Mouse (Mus musculus) frontal cortex, postnatal 10 days (tissue): ENCODE results near the gene Tmem256.

Experiments
- DNase-seq, 2 experiments: peaks; one replicate each; pipeline ENCODE4 v3.0.0; 2022; ENCODE audit warnings: low spot score in 2 of 2, mixed read lengths in 1 of 2

The Tmem256 gene

GRCm38 (mm10) chr11:69837952-69838713 lies at the start of gene Tmem256:
TSS of gene Tmem256 (plus strand) at chr11:69838514.
- peak; percentile 96 to 97 for DNase-seq

GRCm38 (mm10) chr11:69789431-69789830 lies 48.9 kb upstream of the Tmem256 start:
- no peak for DNase-seq

- no peak for DNase-seq
These were observed 46.9 kb upstream of the Tmem256 start for GRCm38 (mm10) chr11:69791420-69791819.

- DNase-seq, result no peak
These were observed 44.9 kb upstream of the Tmem256 start for GRCm38 (mm10) chr11:69793429-69793828.

- DNase-seq, result peak; percentile 87 to 90
These were observed 42.9 kb upstream of the Tmem256 start, which contains the start of gene Chrnb1 for GRCm38 (mm10) chr11:69795168-69795982. TSS of gene Chrnb1 (minus strand) at chr11:69795943.

GRCm38 (mm10) chr11:69795983-69796435 lies 42.3 kb upstream of the Tmem256 start:
- no peak for DNase-seq

- DNase-seq, result no peak
These were observed 40.4 kb upstream of the Tmem256 start for GRCm38 (mm10) chr11:69797924-69798323.

- no peak for DNase-seq
These were observed 38.7 kb upstream of the Tmem256 start for GRCm38 (mm10) chr11:69799394-69800137.

GRCm38 (mm10) chr11:69800138-69800391 lies 38.2 kb upstream of the Tmem256 start:
- peak; percentile 45 to 66 for DNase-seq

- peak; percentile 72 to 78 for DNase-seq
These were observed 37.7 kb upstream of the Tmem256 start for GRCm38 (mm10) chr11:69800392-69801197.

- no peak for DNase-seq
These were observed 36.8 kb upstream of the Tmem256 start, which contains the start of gene Fgf11 for GRCm38 (mm10) chr11:69801379-69801977. TSS of gene Fgf11 (minus strand) at chr11:69801857.

- peak; percentile 68 to 85 for DNase-seq
These were observed 35.6 kb upstream of the Tmem256 start for GRCm38 (mm10) chr11:69802648-69803105.

- DNase-seq, result no peak
These were observed 35.0 kb upstream of the Tmem256 start for GRCm38 (mm10) chr11:69803328-69803727.

- DNase-seq, result peak in 1 of 2 experiments; percentile 69
These were observed 34.3 kb upstream of the Tmem256 start for GRCm38 (mm10) chr11:69803786-69804651.

- no peak for DNase-seq
These were observed 33.7 kb upstream of the Tmem256 start for GRCm38 (mm10) chr11:69804652-69804940.

GRCm38 (mm10) chr11:69804972-69805909 lies 33.1 kb upstream of the Tmem256 start, which contains the start of gene Tmem102:
TSS of gene Tmem102 (minus strand) at chr11:69805624.
- DNase-seq, result no peak

GRCm38 (mm10) chr11:69806378-69806777 lies 31.9 kb upstream of the Tmem256 start:
- no peak for DNase-seq

GRCm38 (mm10) chr11:69807641-69808040 lies 30.7 kb upstream of the Tmem256 start:
- no peak for DNase-seq

- no peak for DNase-seq
These were observed 28.0 kb upstream of the Tmem256 start for GRCm38 (mm10) chr11:69810280-69810679.
